Mouse (Mus musculus): ENCODE results near the gene Nfia.
A peak's percentile ranks its signal among the peaks of the same experiment; 100 is the strongest.

Gene Nfia

DNA sequence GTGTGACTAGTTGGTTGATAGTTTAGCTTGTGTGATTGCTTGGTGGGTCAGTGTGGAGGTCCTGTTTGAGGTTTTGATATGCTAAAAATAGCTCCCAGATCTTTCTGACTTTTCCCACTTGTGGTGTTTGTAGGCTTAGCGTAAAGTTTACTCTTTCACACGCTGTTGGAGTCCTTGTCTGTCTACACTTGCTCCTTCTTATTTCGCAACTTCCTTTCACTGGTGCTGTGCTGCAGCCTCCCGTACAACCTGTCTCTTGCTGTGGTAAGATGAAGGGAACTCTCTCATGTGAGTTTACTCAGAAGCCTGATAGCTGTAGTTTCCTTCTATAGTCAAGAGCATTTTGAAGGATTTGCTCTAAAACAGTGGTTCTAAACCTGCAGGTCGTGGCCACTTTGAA, 69.2 kb downstream of the Nfia start:
- DNase-seq: no peak

DNA sequence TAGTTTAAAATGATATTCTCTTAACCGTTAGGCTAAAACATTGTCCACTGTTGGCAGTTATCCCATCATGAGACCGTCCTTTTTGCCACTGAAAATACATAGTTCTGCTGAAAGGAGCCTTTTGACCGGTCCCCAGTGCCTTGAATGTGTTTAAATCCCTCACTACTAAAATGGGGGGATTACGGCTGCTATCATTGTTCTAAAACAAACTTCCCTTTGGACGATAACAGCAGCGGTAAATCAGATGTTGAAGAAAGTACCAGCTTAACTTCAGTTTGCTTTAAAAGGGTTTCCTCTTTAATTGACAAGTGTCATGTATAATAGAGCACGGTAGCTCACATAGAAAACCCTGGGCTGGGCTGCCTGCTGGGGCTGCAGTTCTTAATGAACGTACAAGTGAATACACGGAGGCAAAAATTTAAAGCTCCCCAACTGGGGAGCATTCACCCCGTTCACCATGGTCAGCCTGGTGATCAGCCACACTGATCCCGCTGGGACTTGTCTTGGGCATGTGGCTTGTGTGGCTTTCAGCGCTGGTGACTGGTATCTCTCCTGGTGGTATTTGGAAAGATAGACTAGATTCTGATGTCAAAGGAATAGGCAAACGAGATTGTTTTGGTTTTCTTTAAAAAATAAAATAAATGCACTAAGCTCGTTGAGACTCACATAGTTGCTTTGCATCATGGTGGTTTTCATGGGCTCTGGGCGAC, 71.6 kb downstream of the Nfia start:
- DNase-seq: no peak

DNA sequence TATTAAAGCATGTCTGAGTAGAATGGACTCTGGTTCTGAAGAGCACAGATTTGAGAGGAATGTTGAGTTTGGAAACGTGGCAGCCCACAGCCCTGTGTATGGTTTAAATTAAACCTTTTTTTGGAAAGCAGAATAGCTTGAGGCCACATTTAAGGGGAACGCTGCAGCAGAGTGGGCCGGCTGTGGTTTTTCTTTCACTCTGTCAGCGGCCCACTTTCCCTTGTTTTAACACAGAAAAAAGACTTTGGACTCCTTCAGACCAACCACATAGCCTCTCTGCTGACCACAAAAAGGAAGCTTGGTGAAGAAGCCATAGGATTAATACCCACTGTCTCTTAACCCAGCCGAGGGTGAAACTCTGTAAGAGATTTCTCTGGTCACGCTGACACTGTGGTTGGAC, 72.4 kb downstream of the Nfia start:
- DNase-seq: no peak

DNA sequence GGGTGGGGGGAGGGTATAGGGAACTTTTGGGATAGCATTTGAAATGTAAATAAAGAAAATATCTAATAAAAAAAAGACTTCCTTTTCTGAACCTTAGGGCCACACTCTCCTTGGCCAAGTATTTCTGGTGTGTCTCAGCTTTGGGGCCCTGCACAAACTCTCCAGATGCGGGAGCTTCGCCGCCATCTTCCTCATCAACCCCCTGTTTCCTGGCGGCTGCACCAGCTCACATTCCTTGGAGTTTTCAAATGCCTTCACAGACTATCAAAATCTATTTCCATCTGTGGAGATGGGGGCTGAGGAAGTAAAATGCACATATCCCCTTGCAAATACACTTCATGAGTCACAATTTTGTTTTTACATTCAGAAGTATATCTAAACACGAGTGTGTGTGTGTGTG, 75.1 kb downstream of the Nfia start:
- no peak for DNase-seq

DNA sequence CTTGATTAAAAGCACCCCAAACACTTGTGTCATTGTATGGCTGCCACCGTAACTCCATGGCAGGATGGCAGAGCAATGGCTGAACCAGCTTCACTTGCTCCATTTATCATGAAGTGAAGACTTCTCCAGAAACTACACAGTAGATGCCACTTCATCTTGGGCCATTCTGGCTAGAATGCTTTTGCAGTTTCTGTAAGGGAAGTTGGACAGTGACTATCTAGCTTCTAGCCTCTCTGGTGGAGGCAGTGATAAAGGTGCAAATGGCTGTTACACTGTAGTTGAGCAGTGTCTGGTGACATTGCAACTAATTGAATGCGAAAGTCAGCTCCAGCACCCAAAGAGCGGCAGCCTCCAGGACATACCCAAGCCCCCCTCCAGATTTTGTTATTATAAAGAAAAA, 78.5 kb downstream of the Nfia start:
- DNase-seq: no peak

DNA sequence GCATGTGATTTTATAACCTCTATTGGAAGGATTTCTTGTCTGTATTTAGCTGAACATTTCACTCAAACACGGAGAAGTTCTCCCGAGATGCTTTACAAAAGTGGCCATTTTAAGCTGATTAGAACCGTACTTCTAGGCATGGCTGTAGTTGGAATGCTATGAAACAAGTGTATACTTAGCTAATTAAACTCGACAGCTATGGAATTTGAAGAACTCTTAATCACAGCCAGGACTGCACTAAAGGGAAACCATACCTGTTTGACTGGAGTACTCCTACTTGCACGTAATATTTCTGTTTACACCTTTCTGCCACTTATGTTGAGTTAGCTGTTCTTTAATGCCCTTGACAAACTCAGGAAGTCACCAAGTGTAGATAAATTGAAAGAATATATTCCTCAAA, 79.2 kb downstream of the Nfia start:
- DNase-seq: no peak

DNA sequence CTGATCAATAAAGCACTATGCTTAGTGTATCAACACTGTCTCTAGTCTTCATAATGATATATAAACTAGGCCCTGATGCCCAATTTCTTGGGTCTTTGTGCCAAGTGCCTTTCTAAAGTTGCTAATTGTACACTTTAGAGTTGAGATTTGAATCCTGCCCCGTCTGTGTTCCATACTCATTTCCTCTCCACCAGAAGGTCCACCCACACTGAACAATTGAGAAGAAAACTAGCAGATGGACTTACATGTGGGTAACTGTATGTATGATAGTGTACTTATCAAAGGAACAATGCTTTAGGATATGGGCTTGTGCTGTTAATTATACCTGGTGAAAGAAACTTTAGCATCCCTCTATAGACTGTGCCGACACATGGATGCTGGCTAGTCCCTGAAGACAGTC, 80.1 kb downstream of the Nfia start:
- no peak for DNase-seq

DNA sequence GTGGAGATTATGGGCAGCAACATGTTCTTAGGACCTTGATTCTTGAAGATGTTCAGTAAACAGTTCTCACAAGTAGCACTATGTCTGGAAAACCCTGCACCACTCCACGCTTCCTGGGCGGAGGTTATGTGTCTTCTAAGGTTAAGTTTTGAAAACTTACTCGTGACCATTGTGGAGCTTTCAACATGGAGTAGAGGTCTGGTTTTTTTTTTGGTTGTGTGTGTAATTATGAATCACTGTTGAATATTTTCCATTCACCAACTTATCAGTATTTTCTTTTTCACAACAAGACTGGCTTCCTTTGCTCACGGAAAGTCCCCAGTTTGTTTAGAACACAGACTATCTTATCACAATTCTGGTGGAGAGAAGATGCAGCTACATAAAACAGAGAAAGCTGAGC, 82.2 kb downstream of the Nfia start:
- DNase-seq: no peak

DNA sequence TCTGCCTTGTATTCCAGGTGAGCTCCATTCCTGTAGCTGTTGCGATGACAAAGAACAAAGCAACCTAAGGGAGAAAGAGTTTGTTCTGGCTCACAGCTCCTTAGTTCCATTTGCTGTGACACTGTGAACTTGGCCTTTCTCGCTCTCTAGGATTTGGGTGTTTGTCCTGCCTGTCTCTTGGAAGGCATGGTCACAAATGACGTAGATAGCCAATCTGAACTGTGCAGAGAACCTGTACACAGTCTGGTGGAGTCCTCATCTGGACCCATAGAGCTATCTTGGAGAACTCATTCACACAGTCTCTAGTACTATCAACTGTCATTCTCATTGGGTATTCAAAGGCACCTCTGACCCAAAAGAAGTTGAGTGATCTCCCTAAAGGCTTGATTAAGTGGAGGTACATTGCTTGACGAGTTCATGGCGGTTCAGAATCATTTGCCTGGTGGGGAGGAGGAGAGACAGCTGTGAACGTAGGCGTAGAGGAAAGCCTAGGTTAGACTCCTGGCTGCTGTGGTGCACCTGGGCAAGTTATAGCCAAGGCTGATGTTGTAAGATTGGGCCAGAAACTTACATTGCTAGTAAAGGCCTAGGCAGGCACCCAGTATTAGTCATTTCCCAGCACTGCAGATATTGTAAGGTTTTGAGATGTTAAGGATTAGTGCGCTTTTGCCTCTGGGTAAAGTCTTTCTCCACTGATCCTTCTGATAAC, 83.3 kb downstream of the Nfia start:
- DNase-seq: no peak

DNA sequence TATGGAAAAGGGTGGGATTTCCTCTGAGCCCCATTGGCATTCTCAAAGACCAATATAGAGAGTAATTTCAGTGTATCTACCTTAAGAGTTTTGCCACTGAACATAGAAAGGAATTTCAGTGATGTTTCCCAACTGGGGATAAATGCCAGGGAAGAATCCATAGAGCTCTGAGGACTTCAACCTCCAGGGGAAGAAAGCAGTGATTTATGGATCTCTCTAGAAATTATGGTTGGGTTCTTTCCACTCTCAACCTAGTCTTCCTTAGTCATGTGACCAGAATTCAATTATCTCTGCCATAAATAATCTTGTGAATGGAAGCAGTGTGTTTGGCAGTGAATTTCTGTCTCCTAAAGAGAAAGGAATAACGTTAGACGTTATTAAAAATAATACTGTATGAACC, 85.0 kb downstream of the Nfia start:
- DNase-seq: no peak

DNA sequence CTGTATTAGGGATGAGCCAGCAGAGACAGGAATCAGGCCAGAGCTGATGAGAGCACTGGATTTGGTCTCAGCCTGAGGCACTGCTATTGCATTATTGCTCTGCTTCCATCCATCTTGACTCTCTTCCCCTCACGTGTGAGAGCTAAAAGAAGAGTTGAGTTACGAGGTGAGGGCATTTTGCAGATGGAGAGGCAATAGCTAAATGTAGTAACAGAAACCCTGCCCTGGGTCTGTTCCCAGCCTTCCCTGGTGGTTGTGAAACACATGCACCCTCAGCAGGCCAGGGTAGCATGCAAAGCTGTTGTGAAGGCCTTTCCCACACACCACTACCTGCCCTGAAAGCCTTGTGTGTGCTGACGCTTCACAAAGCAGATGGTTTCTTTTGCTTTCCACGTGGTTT, 86.9 kb downstream of the Nfia start:
- DNase-seq: no peak

DNA sequence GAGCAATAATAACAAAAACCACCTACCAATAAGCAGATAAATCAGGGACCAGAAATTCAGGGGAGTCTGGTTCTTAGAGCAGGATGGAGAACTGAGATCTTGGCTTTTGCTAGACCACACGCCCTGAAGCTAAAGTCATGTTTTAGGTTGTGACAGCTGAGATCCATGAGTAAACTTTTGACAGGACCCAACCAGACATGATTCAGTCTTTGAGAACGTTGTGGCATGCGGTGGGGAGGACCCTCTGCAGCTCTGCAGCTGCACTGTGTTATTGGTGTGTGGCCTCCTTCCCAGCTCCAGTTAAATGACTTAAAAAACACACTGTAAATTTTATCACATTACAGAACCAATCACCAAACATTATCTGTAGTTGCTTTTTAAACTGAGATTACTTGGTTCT, 87.8 kb downstream of the Nfia start:
- DNase-seq: no peak

DNA sequence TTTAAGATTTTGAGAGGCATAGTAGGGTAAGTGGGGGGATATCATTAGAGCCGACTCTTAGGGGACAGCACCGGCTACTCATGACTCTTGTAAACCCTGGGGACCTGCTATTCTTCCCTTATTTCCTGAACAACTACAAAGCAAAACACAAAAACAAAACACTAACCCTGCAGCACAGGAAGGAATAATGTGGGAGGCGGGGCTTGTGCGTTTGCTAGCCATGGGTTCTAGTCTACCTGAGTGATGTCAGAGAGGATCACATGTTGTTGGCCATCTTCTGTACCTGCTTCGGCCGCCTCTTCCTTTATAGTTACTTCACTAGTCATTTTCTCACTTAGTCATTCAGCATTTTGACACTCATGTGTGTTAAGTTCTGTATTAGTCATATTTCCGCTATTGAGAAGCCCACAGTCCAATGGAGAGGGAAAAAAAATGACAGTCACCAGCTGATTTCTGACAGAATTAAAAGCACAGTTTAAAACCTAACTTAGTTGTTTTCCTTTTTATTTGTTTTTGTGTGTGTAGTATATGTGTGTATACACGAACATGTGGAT, 88.3 kb downstream of the Nfia start:
- no peak for DNase-seq

DNA sequence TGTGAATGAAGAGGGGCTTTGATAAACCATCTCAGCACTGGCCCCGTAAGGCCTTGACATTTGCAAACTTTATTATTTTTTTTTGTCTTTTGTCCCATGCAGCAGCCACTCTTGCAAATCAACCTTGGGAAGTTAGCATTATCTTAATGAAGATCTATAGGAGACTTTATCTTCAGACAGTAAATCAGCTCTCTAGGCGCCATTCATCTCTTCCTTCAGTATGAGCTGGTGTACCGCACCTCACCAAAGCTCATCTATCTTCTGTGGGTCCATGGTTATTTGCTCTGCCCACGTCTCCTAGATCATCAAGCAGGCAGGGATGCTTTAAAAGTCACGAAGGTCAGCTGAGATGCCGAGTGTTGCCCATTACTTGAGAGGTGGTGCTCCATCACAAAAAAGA, 89.8 kb downstream of the Nfia start:
- no peak for DNase-seq

DNA sequence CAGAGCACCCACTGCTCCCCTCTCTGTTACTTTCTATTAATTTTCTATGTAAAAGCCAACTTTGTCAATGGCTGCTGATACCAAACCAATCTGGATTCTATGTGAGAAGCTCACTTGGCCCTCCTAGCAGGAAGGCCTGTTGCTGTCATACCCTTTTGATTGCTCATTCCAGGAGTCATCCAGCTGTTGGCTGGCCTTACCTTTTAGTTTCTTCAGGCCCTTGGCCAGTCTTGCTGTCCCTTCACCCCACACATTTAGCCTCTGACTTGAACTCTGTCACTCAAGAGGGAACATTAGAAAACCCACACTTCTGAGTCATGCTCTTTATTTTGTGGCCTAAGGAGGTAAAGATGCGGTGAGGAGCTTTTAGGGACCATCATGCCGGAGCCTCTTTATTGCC, 91.7 kb downstream of the Nfia start:
- DNase-seq: no peak

DNA sequence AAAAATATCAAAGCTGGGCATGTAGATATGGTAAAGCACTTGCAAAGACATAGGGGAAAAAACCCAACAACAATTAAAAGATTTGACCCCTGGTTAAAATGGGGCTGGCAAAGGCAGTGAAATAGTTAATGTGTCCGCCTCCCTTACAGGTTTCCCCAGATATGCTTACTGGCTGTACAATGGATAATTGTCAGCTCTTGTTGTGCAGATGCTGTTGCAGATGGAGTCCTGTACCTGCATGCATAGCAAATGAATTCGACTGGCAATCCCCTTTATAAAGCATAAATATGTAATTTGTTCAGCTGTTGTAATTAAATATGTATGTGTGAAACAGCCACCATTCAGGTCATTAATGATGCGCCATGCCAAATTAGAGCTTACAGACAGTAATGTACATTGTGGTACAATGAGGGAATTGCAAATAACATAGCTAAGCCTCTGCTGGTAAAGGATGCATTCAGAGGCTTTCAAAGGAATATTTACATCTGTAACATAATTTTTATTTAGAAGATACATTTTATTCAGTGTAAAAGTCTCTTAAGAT, 92.9 kb downstream of the Nfia start:
- DNase-seq: no peak

DNA sequence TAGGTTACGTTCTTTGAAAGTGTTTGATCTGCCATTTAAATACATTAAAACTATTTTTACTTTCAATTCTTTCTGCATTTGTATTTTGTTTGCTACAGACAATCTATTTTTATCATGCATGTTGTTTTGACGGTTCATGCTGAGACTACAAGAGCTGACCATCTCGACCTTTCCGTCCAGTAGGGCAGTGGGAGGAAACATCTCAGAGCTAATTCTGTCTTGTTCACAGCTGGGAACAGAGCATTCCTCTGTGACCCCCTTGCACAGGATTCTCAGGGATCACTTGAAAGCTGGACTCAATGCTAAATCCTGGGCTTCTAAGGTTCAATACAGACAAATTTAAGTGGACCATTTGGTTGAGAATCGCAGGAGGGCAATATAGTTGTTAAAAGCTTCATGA, 93.9 kb downstream of the Nfia start:
- no peak for DNase-seq

DNA sequence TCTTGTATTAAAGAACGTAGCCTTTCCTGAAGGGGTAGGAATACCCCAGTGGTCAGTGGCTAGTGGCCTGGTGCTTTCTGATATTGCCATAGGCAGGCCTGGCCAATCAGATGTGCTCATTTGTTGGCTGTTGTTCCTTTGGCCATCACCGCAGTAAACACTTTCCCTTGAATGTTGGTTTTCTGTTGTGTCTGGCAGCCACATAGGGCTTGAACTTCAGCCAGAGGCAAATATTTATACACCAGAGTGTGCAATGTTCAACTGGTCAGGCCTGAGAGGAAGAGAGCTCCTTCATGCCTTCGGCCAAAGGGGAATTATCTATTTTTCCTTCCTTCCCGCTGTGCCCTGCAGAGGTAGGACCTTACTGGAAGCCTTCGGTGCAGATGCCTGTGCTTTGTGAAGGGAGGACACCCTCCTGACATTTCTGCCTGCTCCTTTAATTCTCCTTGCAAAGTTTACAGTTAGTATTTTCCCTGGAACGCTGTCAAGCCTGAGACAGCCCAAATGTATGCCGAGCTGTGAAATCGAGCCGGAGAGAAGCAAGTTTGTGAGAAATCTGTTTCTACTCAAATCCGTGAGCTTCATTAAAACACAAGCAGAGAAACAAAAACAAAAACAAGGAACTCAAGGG, 95.9 kb downstream of the Nfia start:
- no peak for DNase-seq

DNA sequence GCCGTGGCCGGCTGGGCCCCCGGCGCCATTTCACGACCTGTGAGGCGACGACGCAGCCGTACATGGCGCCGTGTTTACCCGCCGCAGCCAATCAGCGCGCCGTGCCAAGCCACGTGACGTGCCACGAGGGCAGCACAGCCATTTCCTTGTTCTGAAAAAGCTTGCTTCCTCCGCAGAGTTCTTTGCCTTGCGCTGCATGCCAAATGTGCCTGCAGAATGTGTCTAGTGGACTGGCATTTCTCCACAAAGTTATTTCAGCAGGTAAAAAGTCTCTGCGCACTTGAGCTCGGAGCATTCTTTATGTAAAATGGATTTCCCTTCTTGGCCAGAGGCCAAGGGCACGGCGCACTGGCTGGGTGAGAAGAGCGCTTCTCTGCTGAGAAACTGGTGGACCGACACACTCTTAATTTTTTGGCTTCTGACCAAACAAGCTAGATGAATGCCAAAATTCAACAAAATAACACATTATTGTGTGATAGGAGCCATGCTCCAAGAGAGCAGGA, 96.5 kb downstream of the Nfia start:
- DNase-seq: peak in 1 of 2 experiments; percentile 9

DNA sequence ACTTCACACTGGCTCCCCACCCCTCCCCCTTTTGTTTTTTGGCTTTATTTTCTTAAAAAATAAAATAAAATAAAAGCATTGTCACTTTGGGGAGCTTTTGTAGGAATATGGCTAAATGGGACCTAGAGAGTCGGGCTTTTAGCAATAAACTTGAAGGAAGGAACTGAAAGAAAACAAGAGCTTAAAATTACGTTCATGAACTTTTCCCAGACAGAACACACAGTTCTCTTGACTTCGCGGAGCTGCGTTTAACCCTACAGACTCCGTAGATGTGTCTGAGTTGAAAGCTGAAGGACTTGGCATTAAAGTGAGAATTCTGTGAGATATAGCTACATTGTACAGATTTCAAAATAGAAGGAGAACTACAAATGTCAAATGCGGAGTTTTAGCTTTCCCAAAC, 96.9 kb downstream of the Nfia start:
- no peak for DNase-seq

DNA sequence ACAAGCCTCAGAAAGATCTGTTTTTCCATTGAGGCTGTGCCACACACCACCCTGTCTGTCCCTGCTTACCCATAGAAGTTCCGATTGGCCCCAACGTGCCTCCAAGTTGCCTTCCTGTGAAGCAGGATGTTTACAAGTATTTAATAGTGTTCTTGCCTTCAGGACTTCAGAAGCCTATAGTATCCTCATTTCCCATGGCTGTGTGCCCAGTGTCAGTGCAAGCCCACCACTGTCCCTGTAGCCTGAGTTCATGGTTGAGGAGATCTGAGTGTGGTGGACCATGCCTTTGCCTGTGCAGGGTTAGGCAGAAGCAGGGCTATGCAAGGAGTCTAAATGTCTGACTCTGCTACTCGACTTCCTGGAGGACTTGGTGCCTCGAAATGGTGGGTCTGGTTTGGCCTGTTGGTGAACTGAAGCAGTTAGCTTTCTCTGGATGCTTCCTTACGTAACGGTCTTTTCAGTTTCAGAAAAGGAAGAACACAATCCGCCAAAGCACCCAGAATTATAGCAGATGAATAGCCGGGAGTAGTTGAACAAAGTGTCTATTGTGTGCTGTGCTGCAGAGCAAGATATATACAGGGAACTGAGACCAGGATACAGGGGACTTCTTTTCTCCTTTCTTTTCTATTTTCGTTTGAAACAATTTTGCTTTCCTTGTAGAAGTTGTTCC, 99.4 kb downstream of the Nfia start:
- no peak for DNase-seq

DNA sequence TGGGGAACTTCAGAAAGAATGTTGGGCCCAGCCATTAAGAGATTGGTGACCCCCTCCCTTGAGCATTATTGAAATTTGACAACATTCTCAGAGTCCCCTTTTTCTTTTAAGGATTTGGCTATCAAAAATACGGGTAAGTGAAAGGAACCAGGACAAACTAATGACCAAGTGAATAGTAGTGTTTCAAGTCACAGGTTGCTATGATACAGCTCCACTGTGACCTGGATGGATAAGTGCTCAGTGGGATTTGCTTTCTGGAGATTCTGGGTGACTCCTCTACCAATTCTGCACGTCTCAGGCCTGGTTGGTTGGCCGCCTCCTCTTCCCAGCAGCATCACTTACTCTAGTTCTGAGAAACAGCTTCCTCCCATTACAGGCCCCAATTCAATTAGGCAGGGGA, 102.4 kb downstream of the Nfia start:
- DNase-seq: no peak

DNA sequence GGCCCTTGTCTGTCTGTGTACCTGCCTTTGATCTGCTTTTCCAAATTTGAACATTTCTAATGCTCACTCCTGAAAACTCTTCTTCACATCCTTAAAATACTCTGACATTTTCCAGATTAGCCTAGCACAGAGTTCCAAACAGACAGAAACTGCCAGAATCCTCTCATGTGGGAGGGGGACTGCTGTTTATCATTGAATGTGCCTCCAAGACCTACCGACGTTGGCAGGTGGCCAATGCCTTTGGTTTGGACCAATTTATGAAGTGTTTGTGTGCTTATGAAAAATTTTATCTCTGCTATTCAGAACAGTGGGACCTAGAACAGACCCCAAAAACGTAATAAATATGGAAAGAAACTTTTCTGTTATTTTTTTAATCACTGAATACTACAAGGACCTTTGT, 103.4 kb downstream of the Nfia start:
- DNase-seq: no peak

All from thymus, postnatal 36 days (tissue).